Mouse (Mus musculus) heart, adult 2 months (tissue): ENCODE results near the gene Dusp21. TPM values are rescaled to one million over a fixed set of nuclear protein-coding genes. Genes with fewer than 3 reads are reported as not detected.

ENCODE experiments used
- DNase-seq, 2 experiments: peaks; one replicate each; pipeline ENCODE4 v3.0.0; 2021
- H3K27ac ChIP-seq: fragments of 200-600 bp; 2 replicates; pipeline ENCODE4 v1.8.1; 2022
- H3K27me3 ChIP-seq: fragments of 200-500 bp; 2 replicates; pipeline ENCODE4 v1.6.1; 2012; ENCODE audit warnings: mild to moderate bottlenecking, low read length, inconsistent platforms, mixed read lengths; ENCODE audit not compliant: control insufficient read depth, insufficient read depth
- H3K36me3 ChIP-seq: fragments of 200-500 bp; 2 replicates; pipeline ENCODE4 v1.6.1; 2012; ENCODE audit warnings: low read length, inconsistent platforms; ENCODE audit not compliant: control insufficient read depth, insufficient read depth
- H3K4me1 ChIP-seq: fragments of 200-500 bp; 2 replicates; pipeline ENCODE4 v1.6.1; 2011; ENCODE audit warnings: low read length; ENCODE audit not compliant: control insufficient read depth, insufficient read depth
- H3K4me3 ChIP-seq: fragments of 200-600 bp; 2 replicates; pipeline ENCODE4 v1.8.1; 2022
- H3K79me2 ChIP-seq: fragments of 200-500 bp; replicated peaks from 2 replicates; pipeline ENCODE4 v1.6.1; 2012; ENCODE audit warnings: mild to moderate bottlenecking, inconsistent platforms, low read length, moderate library complexity, mixed read lengths; ENCODE audit not compliant: control insufficient read depth, insufficient read depth
- H3K9ac ChIP-seq: fragments of 200-500 bp; 2 replicates; pipeline ENCODE4 v1.6.1; 2012; ENCODE audit warnings: low read depth, mild to moderate bottlenecking, control low read depth, inconsistent platforms, low read length, mixed read lengths
- CTCF ChIP-seq: fragments of 200-600 bp; IDR thresholded peaks from 2 replicates; pipeline ENCODE4 v1.8.1; 2022; ENCODE audit warnings: antibody characterized with exemption, mild to moderate bottlenecking, moderate library complexity
- EP300 ChIP-seq: fragments of 200-500 bp; IDR thresholded peaks from 2 replicates; pipeline ENCODE4 v1.6.1; 2011; ENCODE audit warnings: low read depth, low read length, control low read depth; ENCODE audit not compliant: insufficient read depth
- POLR2A ChIP-seq: fragments of 200-500 bp; IDR thresholded peaks from 2 replicates; pipeline ENCODE4 v1.6.1; 2011; ENCODE audit warnings: mild to moderate bottlenecking, low read depth, low read length, control low read depth; ENCODE audit not compliant: insufficient read depth
- WGBS: fragments of 180-500 bp; shearing (Covaris S2); methylation state at CpG from one replicate; pipeline ENCODE4 v1.1.7; 2018; 5-methylcytosine and 5-hydroxymethylcytosine counted together
- intact Hi-C: fragments of 180-260 bp; cut with DNase I; formaldehyde crosslinking; loops from one replicate; pipeline ENCODE4 v1.15.1; 2025
- polyA plus RNA-seq: library from polyadenylated mRNA; depleted of rRNA; stranded (reverse); fragments of >200 nt; gene quantifications from 2 replicates; pipeline ENCODE4 v1.2.3, GENCODE M21; 2012; rRNA removed
- total RNA-seq, 2 experiments: library from RNA; stranded (reverse); gene quantifications; 2 replicates each; pipeline ENCODE4 v1.2.3; 2021

The Dusp21 gene
- total and polyA plus RNA-seq, 3 experiments = not detected

DNA sequence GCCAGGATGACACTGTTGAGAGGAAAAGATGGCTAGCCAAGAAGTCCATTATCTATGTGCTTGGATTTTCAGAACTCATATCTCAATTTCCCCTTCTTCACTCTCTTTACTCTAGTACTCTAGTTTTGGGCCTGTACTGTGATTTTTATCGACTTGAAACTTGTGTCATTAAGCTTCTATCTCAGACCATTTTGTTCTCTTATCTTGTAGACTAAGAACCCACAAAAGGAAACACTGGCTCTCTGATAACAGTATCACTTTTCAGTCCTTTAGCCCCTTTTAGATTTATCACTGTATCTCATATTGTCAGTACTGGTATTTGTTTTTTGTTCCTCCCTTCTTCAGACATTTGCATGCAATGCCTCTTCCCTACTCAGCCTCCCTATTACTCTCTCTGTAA is 33.8 kb downstream of the Dusp21 start:
- Histone ChIP-seq H3K79me2 (no peaks in the 10 kb centered on the region; the same call in 1 of the 2 replicates), H3K27me3 (no peaks in the 10 kb centered on the region), H3K4me1 (no peaks in the 10 kb centered on the region; the same call in 1 of the 2 replicates), H3K9ac (no peak overlapping the region), H3K36me3 (no peaks in the 10 kb centered on the region; the same call in 1 of the 2 replicates), H3K27ac (no peak overlapping the region), H3K4me3 (no peak overlapping the region)
- no peak for DNase-seq
- TF ChIP-seq POLR2A (no peak), EP300 (no peak), CTCF (no peak)
- 17% methylated on average over 1 of the region's 1 CpGs for WGBS
- intact Hi-C loops = no loop called here

GRCm38 (mm10) chrX:18187203-18187602 is 41.5 kb downstream of the Dusp21 start:
- Histone ChIP-seq H3K27ac (no peak overlapping the region), H3K36me3 (no peaks in the 10 kb centered on the region), H3K9ac (no peak overlapping the region), H3K27me3 (no peaks in the 10 kb centered on the region), H3K4me3 (no peak overlapping the region), H3K79me2 (no peaks in the 10 kb centered on the region), H3K4me1 (peaks cover 1% of the 10 kb centered on the region)
- DNase-seq = no peak
- TF ChIP-seq CTCF (no peak), EP300 (no peak), POLR2A (no peak)
- intact Hi-C loops = no loop called here

DNA sequence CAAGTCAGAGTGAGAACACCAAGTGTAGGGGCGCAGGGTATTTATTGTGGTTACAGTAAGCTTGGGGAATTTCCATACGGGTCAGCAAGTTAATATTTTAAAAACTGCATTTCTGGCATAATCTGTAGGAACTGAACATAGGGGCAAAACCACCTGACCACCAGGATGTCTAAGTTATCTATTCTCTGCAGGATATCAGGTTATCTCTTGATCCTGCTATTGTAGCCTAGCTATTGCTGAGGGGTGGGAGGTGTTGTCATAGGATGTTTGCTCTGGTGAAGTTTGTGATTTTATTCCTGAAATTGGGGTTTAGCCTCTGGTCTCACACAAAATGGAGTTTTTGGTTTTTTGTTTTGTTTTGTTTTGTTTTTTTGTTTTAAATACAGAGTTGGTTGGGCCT is 42.6 kb downstream of the Dusp21 start:
- no peak for DNase-seq
- no peak for TF ChIP-seq POLR2A
- TF ChIP-seq CTCF = no peak
- TF ChIP-seq EP300 = no peak
- Histone ChIP-seq H3K9ac (no peak overlapping the region), H3K27ac (no peak overlapping the region), H3K79me2 (no peaks in the 10 kb centered on the region), H3K4me1 (peaks cover 3% of the 10 kb centered on the region), H3K36me3 (no peaks in the 10 kb centered on the region), H3K4me3 (no peak overlapping the region), H3K27me3 (no peaks in the 10 kb centered on the region)
- intact Hi-C loops = no loop called here
- 91% methylated on average over 2 of the region's 2 CpGs for WGBS

Other genes with a start within 250 kb of the Dusp21 start
- 10 to 100 TPM; 22.5 to 33.5 TPM for gene Kdm6a, start 16.7 kb downstream of the Dusp21 start, total RNA-seq
- gene Kdm6a, start 16.7 kb downstream of the Dusp21 start, polyA plus RNA-seq = 7.0 and 25.6 TPM in 2 replicates